Mouse (Mus musculus) megakaryocyte, embryonic 14.5 days (primary cell): ENCODE measurements around the gene Tspan2.

ENCODE experiments used
- FLI1 ChIP-seq: IDR thresholded peaks from 2 replicates; pipeline ENCODE4 v1.6.1; 2012; ENCODE audit warnings: low read length, inconsistent platforms, mixed read lengths
- GATA1 ChIP-seq: IDR thresholded peaks from 3 replicates; pipeline ENCODE4 v1.6.1; 2012; ENCODE audit warnings: mixed read lengths, low read length, inconsistent platforms, borderline replicate concordance

DNA sequence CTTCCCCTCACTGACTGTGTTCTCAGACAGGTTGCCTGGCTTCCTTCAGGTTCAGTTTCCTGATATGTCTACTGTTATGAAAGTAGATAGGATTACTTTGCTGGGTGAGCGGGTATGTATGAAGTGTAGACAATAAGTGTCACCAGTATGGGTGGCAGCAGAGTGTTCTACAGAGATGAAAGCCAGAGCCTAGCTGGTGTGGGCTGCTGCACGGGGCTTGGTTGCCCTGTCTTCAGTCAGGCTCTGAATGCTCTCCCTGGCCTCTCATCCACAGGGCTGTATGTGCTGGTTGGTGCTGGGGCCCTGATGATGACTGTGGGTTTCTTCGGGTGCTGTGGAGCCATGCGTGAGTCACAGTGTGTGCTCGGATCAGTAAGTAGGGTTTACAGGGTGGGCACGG, 22.7 kb downstream of the Tspan2 start:
- no peak for TF ChIP-seq GATA1
- no peak for TF ChIP-seq FLI1
